Mouse (Mus musculus) retina, adult 2 months (tissue): Measurements from ENCODE around the gene Tnrc6c.
A peak's percentile ranks its signal among the peaks of the same experiment; 100 is the strongest.

Experiments
- DNase-seq: peaks from one replicate; pipeline ENCODE4 v3.0.0-alpha.2; 2012; ENCODE audit warnings: low read depth, low spot score

Gene Tnrc6c

DNA sequence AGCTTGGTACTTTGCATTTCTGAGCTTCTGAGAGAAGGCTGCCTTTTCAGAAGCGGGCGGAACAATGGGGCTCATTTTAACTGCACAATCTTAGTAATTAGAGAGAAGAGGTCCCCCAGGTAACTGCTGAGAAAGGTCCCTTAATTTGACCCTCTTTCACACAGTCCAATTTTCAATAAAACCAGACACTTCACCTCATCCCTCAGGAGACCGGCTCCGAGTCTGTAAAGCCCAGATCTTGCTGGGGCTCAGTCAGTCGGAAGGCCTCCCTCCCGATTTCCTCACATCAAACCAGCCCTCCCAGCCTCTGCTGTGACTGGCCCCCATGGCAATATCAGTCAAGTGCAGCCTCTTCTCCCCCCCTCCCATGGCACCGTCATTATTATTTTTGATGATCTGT, 15.7 kb upstream of the Tnrc6c start:
- no peak for DNase-seq

DNA sequence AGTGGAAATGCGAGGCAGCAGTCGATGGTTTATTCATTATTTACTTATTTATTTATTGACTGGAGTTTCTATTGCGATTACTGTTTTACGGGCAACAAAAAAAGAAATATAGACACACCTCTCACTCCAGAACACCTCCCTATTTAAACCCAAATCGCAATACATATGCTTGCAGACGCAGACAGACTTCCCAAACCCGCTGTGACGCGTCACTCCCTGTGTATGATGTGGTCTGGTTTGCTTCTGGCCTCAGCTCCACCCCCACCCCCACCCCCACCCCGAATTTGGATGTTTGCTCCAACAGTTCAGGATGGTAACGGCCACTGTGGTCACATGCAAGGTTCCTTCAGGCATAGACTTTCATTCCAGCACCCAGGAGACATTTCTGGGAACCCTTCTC, 15.3 kb upstream of the Tnrc6c start:
- DNase-seq: no peak

DNA sequence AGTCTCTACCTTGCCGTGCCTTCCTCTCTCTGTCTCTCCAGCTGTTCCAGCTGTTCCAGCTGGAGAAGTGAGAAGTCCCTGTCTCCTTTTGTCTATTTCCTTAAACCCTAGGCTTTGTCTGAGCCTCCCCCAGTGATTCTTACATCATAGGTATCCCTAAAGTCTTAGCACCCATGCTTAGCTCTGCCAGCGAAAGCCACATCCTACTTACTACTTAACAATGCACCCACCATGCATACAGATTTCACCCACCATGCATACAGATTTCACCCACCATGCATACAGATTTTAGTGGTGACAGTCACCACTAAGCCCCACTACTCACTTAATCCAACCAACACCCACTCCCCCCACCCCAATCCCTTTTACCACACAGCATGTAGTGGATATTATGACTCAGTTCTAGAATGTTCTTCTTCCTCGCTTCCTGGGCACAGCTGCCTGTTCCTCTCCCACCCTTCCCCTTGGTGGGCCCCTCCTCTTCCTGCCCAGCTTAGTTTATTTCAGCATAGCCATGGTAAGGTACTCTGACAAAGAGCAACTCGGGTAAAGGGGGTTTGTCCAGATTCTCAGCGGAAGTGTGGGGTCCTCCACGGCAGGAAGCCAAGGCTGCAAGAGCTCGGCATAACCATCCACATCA, 14.6 kb upstream of the Tnrc6c start:
- no peak for DNase-seq

DNA sequence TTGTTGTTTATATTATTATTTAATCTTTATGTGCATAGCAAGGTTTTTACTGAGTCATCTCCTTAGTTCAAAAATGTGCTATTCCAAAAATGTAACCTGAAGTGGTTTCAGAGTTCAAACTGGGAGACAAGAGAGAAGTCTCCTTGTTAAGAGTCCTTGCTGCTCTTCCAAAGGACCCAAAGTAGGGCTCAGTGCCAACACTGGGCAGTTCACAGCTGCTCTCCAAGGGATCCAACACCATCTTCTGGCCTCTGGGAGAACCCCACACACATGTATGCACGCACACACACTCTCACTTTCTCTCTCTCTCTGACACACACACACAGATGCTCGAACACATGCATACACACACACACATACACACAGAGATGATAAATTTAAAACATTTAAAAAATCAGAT, 11.9 kb upstream of the Tnrc6c start:
- DNase-seq: no peak

DNA sequence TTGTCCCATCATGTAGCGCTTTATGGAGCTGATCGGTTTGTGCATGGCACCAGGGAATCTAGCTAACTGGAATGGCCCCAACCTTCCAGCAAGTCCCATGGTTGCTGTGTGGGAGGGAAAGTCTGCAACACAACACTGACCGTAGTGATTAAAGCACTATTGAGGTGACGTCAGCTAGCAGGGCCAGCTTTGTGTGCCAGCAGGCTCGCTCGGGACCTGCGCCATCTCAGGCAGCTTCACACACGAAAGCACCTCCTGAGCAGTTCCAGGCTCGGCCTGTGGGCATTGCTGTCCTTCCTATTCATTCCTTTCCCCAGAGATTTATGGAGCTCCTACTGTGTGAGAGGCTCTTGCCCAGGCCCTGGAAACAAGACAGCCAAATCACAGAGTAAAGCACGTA, 10.8 kb upstream of the Tnrc6c start:
- DNase-seq: no peak

DNA sequence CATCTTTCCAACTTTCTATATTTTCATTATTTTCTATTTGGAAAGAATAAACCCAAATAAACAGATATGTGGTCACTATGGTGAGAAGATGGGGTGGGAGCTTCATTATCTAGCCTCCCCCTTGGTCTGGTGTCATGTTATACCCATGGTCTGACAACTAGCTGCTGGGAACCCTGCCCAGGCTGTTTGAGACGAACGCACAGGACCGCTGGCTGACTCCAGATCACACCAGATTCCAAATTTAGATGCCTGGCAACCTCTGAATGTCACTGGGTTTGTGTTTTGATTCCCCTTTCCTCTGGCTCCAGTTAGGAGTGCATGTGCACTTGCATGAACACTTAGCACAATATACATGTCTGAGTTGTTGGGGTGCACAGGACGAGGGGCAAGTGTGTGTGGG, 7.3 kb upstream of the Tnrc6c start:
- DNase-seq: no peak

DNA sequence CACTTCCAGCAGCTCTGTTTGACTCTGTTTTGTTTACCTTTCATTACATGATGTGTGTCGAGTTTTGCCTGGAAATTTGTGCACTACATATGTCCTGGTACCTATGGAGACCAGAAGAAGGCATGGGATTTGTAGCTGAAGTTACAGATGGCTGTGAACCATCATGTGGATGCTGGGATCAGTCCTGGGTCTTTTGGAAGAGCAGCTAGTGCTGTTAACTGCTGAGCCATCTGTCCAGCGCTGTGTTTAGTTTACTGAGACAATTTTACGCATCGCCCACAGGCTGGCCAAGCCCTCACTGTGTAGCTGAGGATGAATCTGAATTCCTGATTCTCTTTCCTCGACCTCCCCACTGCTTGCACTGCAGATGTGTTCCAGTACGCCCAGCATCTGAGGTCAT, 6.1 kb upstream of the Tnrc6c start:
- no peak for DNase-seq

DNA sequence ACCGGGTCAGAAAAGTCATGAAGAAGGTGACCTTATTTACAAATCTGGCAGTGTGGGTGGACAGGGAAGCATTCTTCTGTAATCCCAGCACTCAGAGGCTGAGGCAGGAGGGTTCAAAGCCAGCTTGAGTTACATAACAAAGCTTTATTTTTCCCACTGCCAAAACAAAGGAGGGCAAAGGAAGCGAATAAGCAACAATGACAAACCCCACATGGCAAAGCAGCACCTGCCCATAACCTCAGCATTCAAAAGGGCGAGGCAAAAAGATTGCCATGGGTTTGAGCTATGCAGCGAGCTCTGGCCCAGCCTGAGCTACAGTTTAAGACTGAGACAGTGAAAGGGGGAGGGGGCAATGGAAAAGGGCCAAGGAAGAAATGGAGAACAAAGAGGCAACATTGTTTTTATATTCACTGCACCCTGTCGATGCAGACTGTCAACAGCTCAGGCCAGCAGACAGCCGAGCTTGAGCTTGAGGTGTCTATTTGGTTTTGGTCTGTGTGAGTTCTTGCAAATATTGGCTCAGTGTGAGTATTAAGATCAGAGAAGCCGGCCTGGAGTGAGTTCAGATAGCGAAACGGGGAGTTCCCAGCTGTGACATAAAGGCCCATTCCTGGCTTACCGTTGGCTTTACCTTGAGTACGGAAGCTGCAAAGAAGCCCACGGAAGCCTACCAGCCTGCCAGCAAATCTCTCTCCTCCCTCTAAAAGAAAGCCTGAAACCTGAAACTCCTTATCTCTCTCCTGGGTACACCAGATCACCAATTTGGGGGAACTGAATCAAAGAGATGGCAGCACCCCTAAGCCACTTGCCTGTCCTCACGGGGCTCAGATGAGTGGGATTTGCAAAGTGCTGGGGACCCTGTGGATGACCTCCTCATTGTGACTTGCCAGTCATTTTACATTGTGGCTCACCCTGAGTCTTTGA, 3.1 kb upstream of the Tnrc6c start:
- no peak for DNase-seq

DNA sequence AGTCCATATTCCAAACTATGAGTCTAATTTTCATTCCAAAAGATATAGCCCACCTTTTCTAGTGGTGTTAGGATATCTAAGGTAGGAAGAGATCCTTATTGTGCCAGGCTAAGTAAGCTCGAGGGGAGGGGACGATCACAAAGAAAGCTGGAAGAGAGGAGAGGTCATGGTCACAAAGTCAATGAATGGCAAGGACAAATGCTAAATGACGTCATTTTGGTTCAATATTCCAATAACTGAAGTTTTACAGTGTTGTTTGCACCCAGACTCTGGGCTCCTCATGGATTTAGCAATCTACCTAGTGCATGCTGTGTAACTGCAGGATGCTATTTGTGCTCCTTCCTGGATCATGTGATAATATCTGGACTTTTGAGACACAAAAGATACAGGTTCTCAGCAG, 1.2 kb upstream of the Tnrc6c start:
- DNase-seq: no peak

DNA sequence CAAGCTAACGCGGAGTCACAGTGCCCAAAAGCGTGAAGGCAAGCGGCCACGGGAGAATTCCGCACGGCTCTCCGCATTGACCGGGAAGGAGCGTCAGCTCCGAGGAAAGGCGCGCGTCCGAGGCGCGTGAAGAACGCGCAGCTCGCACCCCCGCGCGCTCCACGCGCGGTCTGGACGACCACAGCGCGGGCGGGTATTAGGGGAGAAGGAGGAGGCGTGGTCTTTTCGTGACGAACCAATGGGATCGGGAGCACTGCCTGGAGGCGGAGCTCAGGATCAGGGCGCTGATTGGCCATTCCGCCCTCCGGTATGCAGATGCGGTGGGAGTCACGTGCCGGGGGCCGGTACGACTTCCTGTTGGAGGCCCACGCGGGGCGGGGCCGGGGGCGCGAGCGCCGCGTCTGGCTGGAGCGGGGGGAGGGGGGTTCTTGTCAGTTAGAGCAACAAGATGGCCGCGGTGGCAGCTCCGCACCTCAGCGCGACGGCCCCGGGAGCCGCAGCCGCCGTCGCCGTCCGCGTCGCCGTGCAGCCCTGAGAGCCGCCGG, 363 bp downstream of the Tnrc6c start:
- peak; percentile 98 for DNase-seq

DNA sequence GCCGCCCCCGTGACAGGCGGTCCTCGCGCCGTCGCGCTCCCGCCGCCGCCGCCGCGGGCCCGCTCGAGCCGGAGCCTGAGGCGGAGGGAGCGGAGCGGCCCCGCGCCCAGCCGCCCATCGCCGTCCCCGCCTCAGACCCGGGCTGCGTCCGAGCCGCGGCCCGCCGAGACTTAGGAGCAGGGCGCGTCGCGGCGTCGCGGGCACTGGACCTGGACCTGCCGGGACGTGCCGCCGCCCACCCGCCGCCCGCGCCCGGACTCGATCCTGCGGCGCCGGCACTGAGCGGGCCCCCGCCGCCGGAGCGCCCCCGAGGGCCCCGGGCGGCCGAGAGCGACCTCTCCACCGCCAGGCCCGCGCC, 824 bp downstream of the Tnrc6c start:
- no peak for DNase-seq

DNA sequence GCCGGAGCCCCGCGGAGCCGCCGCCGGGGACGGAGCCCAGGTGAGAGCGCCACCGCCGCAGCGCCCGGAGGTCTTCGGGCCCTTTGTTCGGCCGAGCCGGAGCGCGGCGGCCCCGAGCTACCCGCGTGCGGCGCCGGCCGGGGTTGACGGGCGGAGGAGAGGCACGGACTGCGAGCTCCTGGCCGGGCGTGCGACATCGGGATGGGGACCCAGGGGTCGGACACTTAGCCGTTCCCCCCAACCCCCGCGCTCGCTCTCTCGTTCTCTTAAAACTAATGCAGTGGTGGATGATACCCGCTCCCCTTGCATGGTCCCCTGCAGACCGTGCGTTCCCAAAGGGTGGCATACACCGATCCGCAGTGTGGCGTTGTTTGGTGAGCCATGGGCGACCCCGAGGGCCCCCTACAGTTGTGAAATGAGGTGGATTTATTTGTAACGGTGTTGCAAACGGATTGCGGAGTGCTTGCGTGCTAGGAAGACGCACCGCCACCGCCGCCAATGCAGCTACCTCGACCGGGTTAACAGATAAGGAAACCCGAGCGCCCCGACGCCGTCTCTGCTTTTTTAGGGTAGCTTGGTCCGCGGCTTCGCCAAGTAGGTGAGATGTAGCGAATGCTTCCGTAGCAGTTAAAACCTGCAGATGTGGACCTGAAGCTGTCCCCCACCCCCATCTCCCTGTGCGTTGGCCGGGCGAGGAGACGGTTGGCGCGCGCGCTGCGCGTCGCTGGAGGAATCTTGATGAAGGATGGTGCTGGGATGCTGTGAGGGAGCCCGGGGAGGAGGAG, 1.4 kb downstream of the Tnrc6c start:
- DNase-seq: no peak

DNA sequence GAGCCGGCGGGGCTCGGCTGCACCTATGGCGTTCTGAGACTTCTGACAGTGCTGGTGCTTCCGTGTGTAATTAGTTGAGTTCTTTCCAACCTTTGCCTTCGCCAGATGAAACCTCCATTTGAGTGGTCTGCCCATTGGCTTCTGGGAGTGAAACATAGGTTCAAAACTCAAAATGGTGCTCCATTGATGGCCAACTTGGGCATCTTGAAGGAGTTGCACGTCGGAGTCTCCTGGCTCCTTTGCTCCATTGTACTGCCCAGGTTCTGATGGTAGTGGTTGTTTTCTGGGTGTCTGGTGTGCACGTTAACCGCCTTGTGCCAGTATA, 1.9 kb downstream of the Tnrc6c start:
- no peak for DNase-seq

DNA sequence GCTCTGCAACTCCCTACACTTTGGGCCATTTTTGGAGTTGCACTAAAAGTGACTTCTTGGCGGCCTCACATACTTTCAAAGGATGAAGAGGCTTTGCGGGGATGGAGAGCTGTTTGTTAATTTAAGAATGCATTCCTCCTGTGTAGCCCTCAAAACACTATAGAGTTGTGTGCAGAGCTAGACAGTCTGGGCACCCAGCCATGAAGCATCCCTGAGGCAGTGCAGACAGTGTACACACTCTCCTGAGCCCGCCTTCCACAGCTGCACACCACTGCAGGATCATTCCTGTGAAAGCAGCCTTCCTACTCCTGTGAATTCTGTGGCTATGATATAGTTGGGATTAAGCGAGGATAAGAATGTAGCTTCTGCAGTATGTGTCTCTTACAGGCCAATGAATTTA, 4.9 kb downstream of the Tnrc6c start:
- DNase-seq: no peak

DNA sequence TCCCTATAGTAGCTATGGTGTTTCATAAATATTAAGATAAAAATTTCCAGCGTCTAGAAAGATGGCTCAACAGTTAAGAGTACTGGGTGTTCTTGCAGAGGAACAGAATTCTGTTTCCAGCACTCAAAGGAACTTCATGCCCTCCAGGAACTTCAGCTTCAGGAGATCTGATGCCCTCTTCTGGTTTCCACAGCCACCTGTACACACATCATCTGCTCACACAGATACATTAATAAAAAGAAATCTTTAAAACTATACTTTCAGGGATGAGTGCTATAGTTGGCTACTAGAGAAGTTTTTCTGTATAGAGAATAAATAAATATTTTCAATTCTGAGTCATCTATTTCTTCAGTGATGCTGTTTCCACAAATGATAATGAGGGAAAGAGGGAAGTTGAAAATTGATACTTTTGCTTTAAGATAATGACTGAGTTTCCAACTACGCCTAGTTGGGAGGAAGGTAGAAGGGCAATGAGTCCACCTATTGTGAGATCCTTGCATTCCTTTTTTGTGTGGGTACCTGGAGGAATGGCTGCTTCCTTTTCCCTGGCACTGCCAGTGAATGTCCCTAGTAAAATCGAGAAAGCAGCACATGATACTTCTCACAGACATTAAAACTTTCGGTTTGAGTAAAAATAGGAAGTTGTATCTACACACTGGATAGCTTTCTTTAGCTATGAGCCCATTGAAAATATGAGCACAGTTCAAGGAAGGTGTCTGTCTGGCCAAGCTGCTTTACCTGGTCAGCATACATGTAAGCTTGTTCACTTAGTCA, 9.1 kb downstream of the Tnrc6c start:
- DNase-seq: no peak

DNA sequence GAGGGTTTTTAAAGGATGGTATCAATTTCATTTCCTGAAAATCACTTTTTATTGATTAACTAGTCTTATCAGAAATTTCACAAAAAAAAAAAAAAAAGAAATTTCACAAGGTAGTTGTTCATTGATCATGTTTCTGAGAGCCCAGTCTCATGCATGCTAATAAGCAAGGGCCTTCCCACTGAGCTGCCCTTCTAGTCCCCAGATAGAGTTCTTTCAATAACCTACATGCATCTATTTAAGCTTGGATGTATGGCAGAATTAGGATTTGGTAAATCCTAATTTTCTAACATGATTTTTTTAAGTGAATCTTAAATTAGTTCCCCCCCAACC, 9.7 kb downstream of the Tnrc6c start:
- no peak for DNase-seq

DNA sequence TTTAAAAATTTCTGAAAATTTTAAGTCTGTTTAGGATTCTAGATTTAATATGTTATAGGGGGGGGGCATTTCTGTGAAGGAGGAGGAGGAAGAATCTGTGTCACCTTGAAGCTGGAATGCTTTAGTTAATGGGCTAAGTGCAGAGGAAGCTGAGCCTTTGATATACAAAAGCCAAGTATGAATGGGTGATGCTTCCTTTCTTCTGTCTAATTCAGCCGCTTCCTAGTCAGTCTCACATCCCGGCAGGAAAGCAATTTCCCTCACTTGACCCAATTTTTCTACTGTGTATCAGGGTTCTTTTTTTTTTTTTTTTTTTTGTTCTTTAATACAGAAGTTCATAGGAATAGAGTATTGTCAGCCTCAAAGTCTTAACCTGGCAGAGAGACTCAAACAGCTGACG, 11.1 kb downstream of the Tnrc6c start:
- no peak for DNase-seq

DNA sequence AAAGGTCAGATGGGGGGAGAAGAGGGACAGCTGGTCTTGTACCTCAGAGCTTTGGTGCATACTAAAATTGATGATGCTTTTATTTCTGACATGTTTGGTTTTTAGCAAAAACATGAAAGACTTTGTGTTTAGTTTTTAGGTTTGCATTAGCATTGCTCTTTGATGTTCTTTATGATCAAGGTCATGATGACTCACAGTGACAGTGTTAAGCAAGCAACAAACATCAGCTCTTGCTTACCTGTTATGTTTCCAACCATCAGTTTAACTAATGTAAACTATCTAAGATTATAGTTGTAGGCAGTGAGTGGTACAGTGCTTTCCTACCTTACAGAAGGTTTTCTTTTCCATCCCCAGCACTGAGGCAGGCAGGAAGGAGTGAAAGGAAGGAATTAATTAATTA, 12.5 kb downstream of the Tnrc6c start:
- no peak for DNase-seq

DNA sequence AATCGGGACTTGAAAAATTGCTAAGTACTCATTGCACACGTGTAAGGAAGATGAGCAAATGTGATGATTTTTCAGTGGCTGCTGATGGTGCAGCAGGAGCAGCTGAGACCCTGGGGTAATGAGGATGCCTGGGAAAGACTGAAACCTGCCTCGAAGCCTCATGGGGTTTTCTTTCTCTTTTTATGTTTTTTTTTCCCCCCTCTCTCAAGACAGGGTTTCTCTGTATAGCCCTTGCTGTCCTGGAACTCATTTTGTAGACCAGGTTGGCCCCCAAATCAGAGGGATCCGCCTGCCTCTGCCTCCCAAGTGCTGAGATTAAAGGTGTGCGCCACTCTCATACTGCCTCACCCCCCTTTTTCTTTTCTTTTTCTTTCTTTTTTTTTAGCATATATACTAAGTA, 13.1 kb downstream of the Tnrc6c start:
- no peak for DNase-seq

DNA sequence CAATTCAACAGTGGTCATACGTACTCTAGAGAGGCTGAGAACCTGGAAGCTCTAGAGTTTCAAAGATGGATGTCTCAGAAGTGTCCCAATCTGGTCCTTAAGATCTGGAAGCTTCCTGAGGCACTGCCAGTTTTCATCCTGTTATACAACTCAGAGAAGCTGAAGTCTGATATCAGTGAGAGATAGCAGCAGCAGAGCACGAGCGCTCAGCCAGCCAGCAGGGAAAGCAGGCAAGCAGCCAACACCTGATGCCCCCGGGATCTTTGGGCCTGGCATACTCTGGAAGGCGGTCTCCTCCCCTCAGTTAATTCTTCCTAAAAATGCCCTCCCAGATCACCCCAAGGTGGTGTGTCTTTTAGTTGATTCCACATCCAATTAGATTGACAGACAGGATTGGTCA, 13.7 kb downstream of the Tnrc6c start:
- no peak for DNase-seq

DNA sequence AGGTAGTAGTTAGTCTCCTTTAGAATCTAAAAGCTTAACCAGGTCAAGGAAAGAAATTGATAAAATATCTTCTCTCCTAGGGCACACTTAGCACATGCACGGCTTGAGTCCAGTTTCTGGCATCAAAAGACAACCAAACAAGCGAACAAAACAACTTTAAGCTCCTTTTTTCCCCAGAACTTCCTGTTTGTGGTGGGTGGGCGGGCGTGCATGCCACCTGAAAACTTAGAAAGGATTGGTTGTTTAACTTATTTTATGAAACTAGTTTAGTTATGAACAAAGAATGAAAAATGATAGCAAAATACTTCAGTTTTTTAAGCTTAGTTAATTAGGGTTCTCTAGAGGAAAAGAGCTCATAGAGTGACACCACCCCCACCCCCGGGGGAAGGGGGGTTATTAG, 17.5 kb downstream of the Tnrc6c start:
- no peak for DNase-seq

DNA sequence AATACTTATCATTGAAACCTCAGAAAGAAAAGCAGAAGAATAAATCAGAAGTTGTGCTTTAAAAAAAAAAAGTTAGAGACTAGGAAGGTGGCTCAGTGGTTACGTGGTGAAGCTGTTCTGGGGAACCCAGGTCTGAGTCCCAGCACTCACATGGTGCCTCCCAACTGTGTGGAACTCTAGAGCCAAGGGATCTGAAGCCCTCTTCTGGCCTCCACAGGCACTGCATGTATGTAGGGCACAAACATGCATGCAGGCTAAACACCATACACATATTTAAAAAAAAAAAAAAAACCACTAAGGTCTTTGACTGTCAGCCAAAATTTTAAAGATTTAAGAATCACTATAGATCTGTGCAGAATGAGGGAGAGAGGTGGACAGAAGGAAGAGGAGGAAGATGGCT, 20.4 kb downstream of the Tnrc6c start:
- no peak for DNase-seq
